Mouse (Mus musculus): ENCODE results near the gene Tmem235.

GRCm38 (mm10) chr11:117814704-117815366 lies 45.7 kb upstream of the Tmem235 start:
- TF ChIP-seq CTCF (IDR thresholded peaks at IDR 0.05; ENCODE audit: low read depth, low read length) (no peak), POLR2A (IDR thresholded peaks at IDR 0.05; ENCODE audit: insufficient read depth, low read length) (no peak)

Data from ES-Bruce4 (cell line).